Mouse (Mus musculus) 416B (cell line): ENCODE measurements around the gene Krt25.

ENCODE experiments used
- DNase-seq: peaks from one replicate; pipeline ENCODE4 v3.0.0; 2011; ENCODE audit warnings: low read depth

Gene Krt25

GRCm38 (mm10) chr11:99276786-99277185, 46.0 kb downstream of the Krt25 start:
- no peak for DNase-seq

DNA sequence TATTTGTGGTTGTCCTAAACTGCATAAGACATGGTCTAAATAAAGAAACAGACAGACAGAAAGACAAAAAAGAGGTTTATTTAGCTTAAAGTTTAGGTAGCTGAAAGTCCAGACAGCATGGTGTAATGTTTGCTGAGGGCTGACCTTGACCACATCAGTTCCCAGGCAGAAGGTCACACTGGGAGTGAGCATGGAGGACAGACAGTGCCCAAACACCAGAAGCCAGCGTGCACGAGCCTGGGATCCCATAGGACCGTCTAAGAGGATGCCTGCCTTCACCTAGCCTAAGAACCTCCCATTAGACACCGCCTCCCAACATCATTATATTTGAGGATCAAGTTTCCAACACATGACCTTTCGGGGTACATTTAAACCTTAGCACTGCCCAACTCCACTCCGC, 47.1 kb downstream of the Krt25 start:
- DNase-seq: no peak

DNA sequence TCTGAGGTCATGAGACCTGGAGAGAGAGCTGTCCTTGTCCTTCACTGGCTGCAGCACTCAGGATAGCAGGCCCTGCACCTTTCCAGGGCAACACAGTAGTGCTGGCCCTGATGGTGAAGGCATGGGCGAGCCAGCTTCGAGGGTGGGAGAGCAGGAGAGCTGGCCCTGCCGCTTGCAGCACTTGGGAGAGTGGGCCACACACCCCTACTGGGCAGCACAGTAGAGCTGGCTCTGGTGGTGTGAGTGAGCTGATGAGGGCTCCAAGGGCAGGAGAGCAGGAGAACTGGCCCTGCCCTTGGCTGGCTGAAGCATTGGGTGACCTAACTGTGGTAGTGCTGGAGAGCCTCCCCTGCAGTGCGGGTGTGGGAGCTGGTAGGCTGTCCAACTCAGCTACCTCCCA, 50.0 kb downstream of the Krt25 start:
- DNase-seq: no peak

GRCm38 (mm10) chr11:99269192-99269591, 53.6 kb downstream of the Krt25 start:
- no peak for DNase-seq

- DNase-seq: no peak
These were observed 57.0 kb downstream of the Krt25 start for GRCm38 (mm10) chr11:99265796-99266195.
